In genomic region chr4:149517868-149518340, GRCm38 (mm10) we compare ENCODE assay signal across 8 mouse cellular contexts. TPM values are rescaled to one million over a fixed set of nuclear protein-coding genes. Genes with fewer than 3 reads are reported as not detected.
A peak's percentile ranks its signal among the peaks of the same experiment; 100 is the strongest.
DNase-seq lines count a peak whose midpoint lies in the region; ATAC-seq and TF ChIP-seq lines count a peak whose summit lies in the region.

Ctnnbip1 (plus strand) TSS chr4:149518236.

- peak; percentile 95 for DNase-seq in 3134 (ENCODE audit: extremely low read depth, insufficient read length, low spot score)
- peak; percentile 98 to 99 for DNase-seq in adrenal gland, postnatal 36 days
- peak; percentile 98 for DNase-seq in heart, adult 2 months
- peak; percentile 98 for DNase-seq in kidney, adult 8-10 months
- peak; percentile 75 to 94 for DNase-seq in spleen, postnatal 10 days (ENCODE audit: low spot score in 2 of 2)

- H3K4me3 ChIP-seq in embryonic facial prominence, embryonic 13.5 days, result peak within 1 kb of the TSS; percentile 91
- H3K4me3 ChIP-seq in heart, adult 2 months, result peak within 1 kb of the TSS; percentile 60
- peak within 1 kb of the TSS; percentile 94 for H3K4me3 ChIP-seq in limb, embryonic 13.5 days
- peak within 1 kb of the TSS; percentile 88 for H3K4me3 ChIP-seq in midbrain, embryonic 16.5 days (ENCODE audit: low read depth, low read length)

- peak; percentile 11; the same call in 1 of the 2 replicates for TF ChIP-seq CTCF in heart, adult 2 months (IDR thresholded peaks at IDR 0.05)

- peak within 1 kb of the TSS; percentile 95 for H3K9ac ChIP-seq in embryonic facial prominence, embryonic 13.5 days
- H3K9ac ChIP-seq in heart, adult 2 months (ENCODE audit: low read depth, low read length), result peak within 1 kb of the TSS; percentile 75
- peak within 1 kb of the TSS; percentile 94 for H3K9ac ChIP-seq in limb, embryonic 13.5 days
- H3K9ac ChIP-seq in midbrain, embryonic 16.5 days (ENCODE audit: low read depth, low read length), result peak within 1 kb of the TSS; percentile 92

- no peaks in the 10 kb centered on the region for H3K27me3 ChIP-seq in embryonic facial prominence, embryonic 13.5 days
- no peaks in the 10 kb centered on the region for H3K27me3 ChIP-seq in heart, adult 2 months (ENCODE audit: control insufficient read depth, insufficient read depth, low read length)
- no peaks in the 10 kb centered on the region for H3K27me3 ChIP-seq in limb, embryonic 13.5 days
- H3K27me3 ChIP-seq in midbrain, embryonic 16.5 days (ENCODE audit: control insufficient read depth, insufficient read depth, low read depth, low read length), result no peaks in the 10 kb centered on the region

- no peak for TF ChIP-seq EP300 in heart, adult 2 months (IDR thresholded peaks at IDR 0.05; ENCODE audit: insufficient read depth, low read depth, low read length)

- H3K9me3 ChIP-seq in embryonic facial prominence, embryonic 13.5 days, result no peaks in the 10 kb centered on the region
- H3K9me3 ChIP-seq in limb, embryonic 13.5 days, result no peaks in the 10 kb centered on the region
- no peaks in the 10 kb centered on the region for H3K9me3 ChIP-seq in midbrain, embryonic 16.5 days (replicated peaks; ENCODE audit: control insufficient read depth, low read length, poor library complexity, severe bottlenecking)

- WGBS in embryonic facial prominence, embryonic 13.5 days, result under 1% methylated on average over 34 of the region's 46 CpGs
- 1% methylated on average over 46 of the region's 46 CpGs for WGBS in heart, adult 2 months
- WGBS in limb, embryonic 13.5 days, result under 1% methylated on average over 44 of the region's 46 CpGs
- under 1% methylated on average over 39 of the region's 46 CpGs for WGBS in midbrain, embryonic 16.5 days

- peak; percentile 96 for ATAC-seq in embryonic facial prominence, embryonic 13.5 days (ENCODE audit: insufficient number of reproducible peaks, insufficient read depth, low FRiP score, low TSS enrichment, low read depth)
- peak; percentile 98 for ATAC-seq in limb, embryonic 13.5 days (ENCODE audit: low FRiP score, low read depth)
- ATAC-seq in midbrain, embryonic 16.5 days, result peak; percentile 98

- peaks cover 18% of the 10 kb centered on the region for H3K4me1 ChIP-seq in embryonic facial prominence, embryonic 13.5 days
- H3K4me1 ChIP-seq in heart, adult 2 months (ENCODE audit: control insufficient read depth, insufficient read depth, low read length), result peaks cover 12% of the 10 kb centered on the region
- peaks cover 35% of the 10 kb centered on the region for H3K4me1 ChIP-seq in limb, embryonic 13.5 days
- peaks cover 15% of the 10 kb centered on the region for H3K4me1 ChIP-seq in midbrain, embryonic 16.5 days (ENCODE audit: control insufficient read depth, insufficient read depth, low read length)

- H3K36me3 ChIP-seq in embryonic facial prominence, embryonic 13.5 days, result no peaks in the 10 kb centered on the region
- H3K36me3 ChIP-seq in heart, adult 2 months (ENCODE audit: control insufficient read depth, insufficient read depth, low read length), result no peaks in the 10 kb centered on the region
- no peaks in the 10 kb centered on the region for H3K36me3 ChIP-seq in limb, embryonic 13.5 days
- H3K36me3 ChIP-seq in midbrain, embryonic 16.5 days (ENCODE audit: control insufficient read depth, insufficient read depth, low read length), result no peaks in the 10 kb centered on the region

- intact Hi-C loops in heart, adult 2 months (cut with DNase I), result loop anchor here (2.0 kb wide), 1 partner anchor 63 kb away; the partner anchor contains the start of gene Rbp7

- peak within 1 kb of the TSS; percentile 84 for H3K27ac ChIP-seq in embryonic facial prominence, embryonic 13.5 days
- H3K27ac ChIP-seq in heart, adult 2 months, result peak within 1 kb of the TSS; percentile 83
- H3K27ac ChIP-seq in limb, embryonic 13.5 days, result peak within 1 kb of the TSS; percentile 79
- peak within 1 kb of the TSS; percentile 56 for H3K27ac ChIP-seq in midbrain, embryonic 16.5 days (ENCODE audit: low read length)

- H3K4me2 ChIP-seq in embryonic facial prominence, embryonic 13.5 days, result peak within 1 kb of the TSS; percentile 89
- peak within 1 kb of the TSS; percentile 95 for H3K4me2 ChIP-seq in limb, embryonic 13.5 days (replicated peaks)
- H3K4me2 ChIP-seq in midbrain, embryonic 16.5 days (ENCODE audit: low read length), result peak within 1 kb of the TSS; percentile 94

- no peak; the same call in 1 of the 2 replicates for TF ChIP-seq POLR2A in heart, adult 2 months (IDR thresholded peaks at IDR 0.05; ENCODE audit: insufficient read depth, low read depth, low read length)

- H3K79me2 ChIP-seq in heart, adult 2 months (replicated peaks; ENCODE audit: control insufficient read depth, insufficient read depth, low read length), result no peaks in the 10 kb centered on the region

RNA-seq across cellular contexts. Expression of gene Ctnnbip1, which starts in this region (rescaled TPM):
- 10 to 100 TPM; 21.0 to 39.0 TPM for total RNA-seq in adrenal gland, postnatal 36 days (2021)
- polyA plus RNA-seq in embryonic facial prominence, embryonic 13.5 days (2015; fragmentation: Nextera tagmentation; extraction: Ambion mirVana), result 65.4 and 65.6 TPM in 2 replicates
- total RNA-seq in heart, adult 2 months (2021), result 10 to 100 TPM; 25.0 to 27.3 TPM
- 25.5 and 26.0 TPM in 2 replicates for polyA plus RNA-seq in heart, adult 2 months (2012; rRNA removed)
- 80.3 and 83.9 TPM in 2 replicates for polyA plus RNA-seq in limb, embryonic 13.5 days (2015; fragmentation: Nextera tagmentation; extraction: Ambion mirVana)
- 111 TPM in 2 replicates for polyA plus RNA-seq in midbrain, embryonic 16.5 days (2015; fragmentation: Nextera tagmentation; extraction: Ambion mirVana)

Comparison
In these comparisons a context has a peak if more than half of its experiments do, and no peak if none do; other contexts are left out.
1. Peak in every context shown above with its lines: DNase-seq, ATAC-seq, H3K4me3 ChIP-seq and H3K27ac ChIP-seq.